In the genomic region with DNA sequence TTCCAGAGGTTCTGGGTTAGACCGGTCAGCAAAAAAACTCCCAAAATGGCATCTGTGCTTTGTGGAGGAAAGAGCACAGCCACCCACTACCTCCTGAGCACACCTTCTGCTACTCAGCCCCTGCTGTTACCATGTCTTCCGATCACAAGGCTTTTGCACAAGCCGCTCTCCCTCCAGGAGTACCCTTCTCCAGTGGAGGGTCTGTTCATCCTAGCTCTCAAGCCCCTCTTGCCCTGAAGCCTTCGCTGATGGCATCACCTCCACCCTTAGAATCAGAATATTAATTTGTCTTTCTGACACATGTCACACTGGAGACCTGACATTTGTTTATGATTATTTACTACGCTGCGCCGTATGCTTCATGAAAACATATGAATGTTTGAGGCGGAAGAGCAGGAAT, we compare ENCODE assay signal across 9 mouse cellular contexts. TPM values are rescaled to one million over a fixed set of nuclear protein-coding genes. Genes with fewer than 3 reads are reported as not detected.
DNase-seq lines count a peak whose midpoint lies in the region; ATAC-seq and TF ChIP-seq lines count a peak whose summit lies in the region.
"Had no signal": no experiment of that assay in that cellular context is flagged by ENCODE, and none has a peak within 500 bp of the region (broad histone marks: within the 10 kb centered on the region; RNA-seq: fewer than 3 reads in every experiment).

No protein-coding gene starts in this region.

- peak; percentile 30; the same call in 1 of the 2 replicates for ATAC-seq in forebrain, embryonic 15.5 days (replicated peaks)
- ATAC-seq in liver, embryonic 16.5 days (ENCODE audit: low read depth) = no peak

- H3K9ac ChIP-seq in forebrain, embryonic 15.5 days (replicated peaks) = peak overlapping the region; percentile 77
- 0 out of 2 replicates have a peak overlapping the region, but pooled peaks have one; percentile 11 for H3K9ac ChIP-seq in liver, embryonic 16.5 days (ENCODE audit: low read depth, low read length)

- TF ChIP-seq CTCF in E14TG2a.4 (conservative IDR thresholded peaks at IDR 0.05; ENCODE audit: low read length) = no peak

- H3K4me1 ChIP-seq in heart, embryonic 10.5 days = peaks cover 25% of the 10 kb centered on the region
- peaks cover 28% of the 10 kb centered on the region for H3K4me1 ChIP-seq in E14TG2a.4 (replicated peaks; ENCODE audit: low read depth, low read length)
- H3K4me1 ChIP-seq in forebrain, embryonic 15.5 days = peaks cover 19% of the 10 kb centered on the region
- peaks cover 18% of the 10 kb centered on the region for H3K4me1 ChIP-seq in liver, embryonic 16.5 days (ENCODE audit: control insufficient read depth, low read depth, low read length)

- H3K36me3 ChIP-seq in heart, embryonic 10.5 days = no peaks in the 10 kb centered on the region
- peaks cover 19% of the 10 kb centered on the region for H3K36me3 ChIP-seq in E14TG2a.4 (ENCODE audit: insufficient read depth, low read length)
- no peaks in the 10 kb centered on the region for H3K36me3 ChIP-seq in forebrain, embryonic 15.5 days
- peaks cover 24% of the 10 kb centered on the region for H3K36me3 ChIP-seq in liver, embryonic 16.5 days (ENCODE audit: control insufficient read depth, insufficient read depth)

- peak overlapping the region; percentile 81 for H3K4me3 ChIP-seq in heart, embryonic 10.5 days
- peak overlapping the region; percentile 88 for H3K4me3 ChIP-seq in E14TG2a.4 (replicated peaks; ENCODE audit: low read length)
- H3K4me3 ChIP-seq in forebrain, embryonic 15.5 days = peak overlapping the region; percentile 68
- H3K4me3 ChIP-seq in liver, embryonic 16.5 days (ENCODE audit: low read depth, low read length) = peak overlapping the region; percentile 68

- no peak for DNase-seq in heart, embryonic 10.5 days (ENCODE audit: low spot score)
- DNase-seq in heart, adult 18-20 months = no peak
- no peak for DNase-seq in urinary bladder, postnatal 10 days (ENCODE audit: low spot score)
- no peak for DNase-seq in right cerebral cortex, postnatal 4 days
- no peak for DNase-seq in adrenal gland, postnatal 25 days

- 22% methylated on average over 8 of the region's 8 CpGs for WGBS in heart, embryonic 10.5 days
- WGBS in forebrain, embryonic 15.5 days = 17% methylated on average over 8 of the region's 8 CpGs
- 27% methylated on average over 8 of the region's 8 CpGs for WGBS in liver, embryonic 16.5 days (ENCODE audit: insufficient replicate concordance)

- H3K27me3 ChIP-seq in heart, embryonic 10.5 days (ENCODE audit: insufficient read depth, poor library complexity, severe bottlenecking) = peaks cover 32% of the 10 kb centered on the region
- peaks cover 55% of the 10 kb centered on the region for H3K27me3 ChIP-seq in E14TG2a.4 (ENCODE audit: insufficient read depth, low read length)
- H3K27me3 ChIP-seq in forebrain, embryonic 15.5 days = 0 out of 2 replicates have a peak, but pooled peaks cover 3% of the 10 kb centered on the region
- H3K27me3 ChIP-seq in liver, embryonic 16.5 days (ENCODE audit: control insufficient read depth, insufficient read depth, low read depth, low read length) = peaks cover 58% of the 10 kb centered on the region

- H3K27ac ChIP-seq in heart, embryonic 10.5 days = peak overlapping the region; percentile 88; the same call in 1 of the 2 replicates
- H3K27ac ChIP-seq in forebrain, embryonic 15.5 days (replicated peaks) = peak overlapping the region; percentile 89
- H3K27ac ChIP-seq in liver, embryonic 16.5 days (ENCODE audit: low read length) = no peak overlapping the region

- no peaks in the 10 kb centered on the region for H3K9me3 ChIP-seq in heart, embryonic 10.5 days
- H3K9me3 ChIP-seq in E14TG2a.4 (ENCODE audit: low read length) = 0 out of 2 replicates have a peak, but pooled peaks cover 4% of the 10 kb centered on the region
- no peaks in the 10 kb centered on the region for H3K9me3 ChIP-seq in forebrain, embryonic 15.5 days
- no peaks in the 10 kb centered on the region for H3K9me3 ChIP-seq in liver, embryonic 16.5 days (replicated peaks; ENCODE audit: control insufficient read depth, low read length)

- H3K4me2 ChIP-seq in forebrain, embryonic 15.5 days (replicated peaks) = peak overlapping the region; percentile 94
- peak overlapping the region; percentile 70 for H3K4me2 ChIP-seq in liver, embryonic 16.5 days (ENCODE audit: low read depth, low read length)

RNA-seq across cellular contexts. Expression of a gene that starts 11.8 kb away (rescaled TPM):
- polyA plus RNA-seq in heart, embryonic 10.5 days (2016; fragmentation: Nextera tagmentation; extraction: Ambion mirVana) = 50.2 and 68.6 TPM in 2 replicates
- total RNA-seq in heart, adult 18-20 months (2021) = 100 to 1,000 TPM; 209 to 234 TPM
- polyA plus RNA-seq in forebrain, embryonic 15.5 days (2015; fragmentation: Nextera tagmentation; extraction: Ambion mirVana) = 11.9 and 12.5 TPM in 2 replicates
- polyA plus RNA-seq in liver, embryonic 16.5 days (2015; fragmentation: Nextera tagmentation; extraction: Ambion mirVana) = 30.6 and 35.3 TPM in 2 replicates
- 191 and 212 TPM in 2 replicates for total RNA-seq in adrenal gland, postnatal 25 days (2021)

RNA-seq across cellular contexts. Expression of a gene that starts 18.1 kb away (rescaled TPM):
- polyA plus RNA-seq in heart, embryonic 10.5 days (2016; fragmentation: Nextera tagmentation; extraction: Ambion mirVana) = 1.6 and 1.7 TPM in 2 replicates
- under 1 TPM; 0.20 to 0.26 TPM for total RNA-seq in heart, adult 18-20 months (2021)
- 3.1 and 3.7 TPM in 2 replicates for polyA plus RNA-seq in forebrain, embryonic 15.5 days (2015; fragmentation: Nextera tagmentation; extraction: Ambion mirVana)
- polyA plus RNA-seq in liver, embryonic 16.5 days (2015; fragmentation: Nextera tagmentation; extraction: Ambion mirVana) = 8.3 and 10.4 TPM in 2 replicates
- 3.3 and 4.1 TPM in 2 replicates for total RNA-seq in adrenal gland, postnatal 25 days (2021)
- total RNA-seq: common myeloid progenitor, adult 5-6 weeks had no signal

RNA-seq across cellular contexts. Expression of a gene that starts 26.8 kb away (rescaled TPM):
- 5.2 and 7.0 TPM in 2 replicates for polyA plus RNA-seq in heart, embryonic 10.5 days (2016; fragmentation: Nextera tagmentation; extraction: Ambion mirVana)
- 10 to 100 TPM; 74.4 to 94.6 TPM for total RNA-seq in heart, adult 18-20 months (2021)
- 8.9 and 10.1 TPM in 2 replicates for polyA plus RNA-seq in forebrain, embryonic 15.5 days (2015; fragmentation: Nextera tagmentation; extraction: Ambion mirVana)
- 0.63 and 1.2 TPM in 2 replicates for polyA plus RNA-seq in liver, embryonic 16.5 days (2015; fragmentation: Nextera tagmentation; extraction: Ambion mirVana)
- total RNA-seq in adrenal gland, postnatal 25 days (2021) = 5.9 and 11.5 TPM in 2 replicates
